Mouse (Mus musculus): Measurements from ENCODE around the gene Psmd8. TPM values are rescaled to one million over a fixed set of nuclear protein-coding genes. Genes with fewer than 3 reads are reported as not detected.

Psmd8 gene
- 289 and 329 TPM in 2 replicates for total RNA-seq (2014; rRNA removed)
- polyA plus RNA-seq (2015; fragmentation: Nextera tagmentation; extraction: Ambion mirVana) = 286 and 292 TPM in 2 replicates

DNA sequence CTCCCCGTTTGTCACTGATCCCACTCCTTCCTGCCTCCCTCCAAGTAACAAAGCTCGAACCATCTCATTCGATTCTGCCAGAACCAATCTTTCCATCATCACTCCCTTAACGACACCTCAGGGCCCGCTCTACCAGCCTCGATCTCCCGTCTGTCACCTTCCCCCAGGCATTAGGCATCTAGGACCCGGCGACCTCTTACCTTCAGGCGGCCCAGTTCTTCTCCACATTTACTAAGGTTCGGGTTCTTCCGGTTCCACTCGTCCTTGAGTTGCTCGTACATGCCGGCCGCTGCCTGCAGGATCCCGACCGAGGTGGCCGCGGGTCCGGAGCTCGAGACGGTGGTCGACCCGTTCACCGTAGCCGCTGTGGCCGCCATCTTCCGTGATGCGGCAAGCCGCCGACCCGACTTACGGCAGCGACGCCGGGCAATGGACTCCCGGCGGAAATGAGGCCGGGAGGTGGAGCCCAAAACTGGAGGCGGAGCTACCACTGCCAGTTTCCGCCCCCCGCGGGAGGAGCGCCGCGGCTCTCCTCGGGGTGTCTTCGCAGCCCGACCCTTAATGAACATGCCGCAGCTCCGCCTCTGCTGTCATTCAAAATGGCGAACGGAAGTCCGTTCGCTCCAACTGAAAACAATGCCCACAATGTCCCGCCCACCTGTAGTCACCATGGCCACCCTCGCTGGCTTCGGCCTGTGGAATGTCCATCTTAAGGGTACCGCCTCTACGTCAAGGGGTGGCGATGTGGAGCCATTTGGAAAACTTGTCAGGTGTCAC is at the start of gene Psmd8:
Psmd8 (minus strand) TSS at position 625 of the 777 bp plus-strand sequence.
- ATAC-seq (ENCODE audit: low FRiP score) (peak; percentile 94), DNase-seq (ENCODE audit: low spot score) (peak; percentile 98)
- Histone ChIP-seq H3K27ac (ENCODE audit: low read depth, low read length) (peak within 1 kb of the TSS; percentile 76), H3K9me3 (ENCODE audit: low read length) (no peaks in the 10 kb centered on the region), H3K4me3 (ENCODE audit: low read depth, low read length) (peak within 1 kb of the TSS; percentile 73), H3K9ac (replicated peaks; ENCODE audit: low read length, poor library complexity, severe bottlenecking) (peak within 1 kb of the TSS; percentile 77), H3K27me3 (ENCODE audit: insufficient read depth, low read length) (no peaks in the 10 kb centered on the region), H3K4me2 (ENCODE audit: low read depth, low read length, poor library complexity, severe bottlenecking) (peak within 1 kb of the TSS; percentile 83), H3K36me3 (ENCODE audit: insufficient read depth, low read length) (peaks cover 10% of the 10 kb centered on the region), H3K4me1 (ENCODE audit: insufficient read depth, low read length) (peaks cover 10% of the 10 kb centered on the region)
- under 1% methylated on average over 62 of the region's 62 CpGs for WGBS
- peak; percentile 71 for TF ChIP-seq CTCF (IDR thresholded peaks at IDR 0.05)

DNA sequence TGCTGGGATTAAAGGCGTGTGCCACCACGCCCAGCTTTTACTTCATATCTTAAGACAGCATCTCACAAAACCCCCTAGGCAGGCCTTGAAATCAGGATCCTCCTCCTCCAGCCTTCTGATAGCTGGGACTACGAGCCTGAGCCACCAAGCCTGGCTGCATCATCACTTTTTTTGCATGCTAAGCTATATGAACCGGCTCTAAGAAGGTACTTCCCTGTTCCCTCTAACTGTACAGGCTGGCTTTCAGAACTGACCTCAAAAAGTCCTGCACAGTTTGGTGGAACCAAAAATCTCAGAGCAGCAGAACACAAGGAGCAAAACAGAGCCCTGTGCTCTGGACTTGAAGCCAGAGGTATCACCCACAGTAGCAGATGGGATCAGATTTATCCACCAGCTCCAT is 47.7 kb upstream of the Psmd8 start:
- ATAC-seq (ENCODE audit: low FRiP score) = no peak
- H3K4me1 ChIP-seq (ENCODE audit: insufficient read depth, low read length) = peaks cover 5% of the 10 kb centered on the region; the same call in 1 of the 2 replicates
- peaks cover 14% of the 10 kb centered on the region for H3K27me3 ChIP-seq (ENCODE audit: insufficient read depth, low read length)
- WGBS = 74% methylated on average over 4 of the region's 4 CpGs
- no peak overlapping the region for H3K4me3 ChIP-seq (ENCODE audit: low read depth, low read length)
- TF ChIP-seq CTCF (IDR thresholded peaks at IDR 0.05) = no peak
- no peak overlapping the region for H3K9ac ChIP-seq (replicated peaks; ENCODE audit: low read length, poor library complexity, severe bottlenecking)
- no peaks in the 10 kb centered on the region for H3K9me3 ChIP-seq (ENCODE audit: low read length)
- H3K36me3 ChIP-seq (ENCODE audit: insufficient read depth, low read length) = no peaks in the 10 kb centered on the region
- no peak overlapping the region for H3K27ac ChIP-seq (ENCODE audit: low read depth, low read length)
- no peak for DNase-seq (ENCODE audit: low spot score)
- no peak overlapping the region for H3K4me2 ChIP-seq (ENCODE audit: low read depth, low read length, poor library complexity, severe bottlenecking)

DNA sequence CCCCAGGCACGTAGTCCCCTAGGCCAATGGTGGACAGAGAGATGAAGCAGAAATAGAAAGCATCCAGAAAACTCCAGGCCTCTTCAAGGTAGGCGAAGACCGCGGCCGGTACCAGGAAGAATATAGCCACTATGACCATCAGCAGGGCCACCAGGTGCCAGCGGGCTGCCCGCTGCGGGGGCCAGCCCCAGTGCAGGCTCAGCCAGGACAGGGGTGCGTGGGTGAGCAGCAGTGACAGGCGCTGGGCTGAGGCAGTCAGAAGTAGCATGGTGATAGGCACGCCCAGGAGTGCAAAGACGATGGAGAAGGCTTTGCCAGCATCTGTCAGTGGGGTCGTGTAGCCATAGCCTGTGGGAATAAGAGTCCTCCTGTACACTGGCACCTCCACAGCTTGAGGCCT is 45.0 kb upstream of the Psmd8 start:
- ATAC-seq (ENCODE audit: low FRiP score) = 0 out of 2 replicates have a peak, but pooled peaks have one; percentile 11
- peak overlapping the region; percentile 20 for H3K4me3 ChIP-seq (ENCODE audit: low read depth, low read length)
- no peaks in the 10 kb centered on the region for H3K9me3 ChIP-seq (ENCODE audit: low read length)
- TF ChIP-seq CTCF (IDR thresholded peaks at IDR 0.05) = no peak
- no peaks in the 10 kb centered on the region for H3K36me3 ChIP-seq (ENCODE audit: insufficient read depth, low read length)
- DNase-seq (ENCODE audit: low spot score) = no peak
- peak overlapping the region; percentile 35 for H3K4me2 ChIP-seq (ENCODE audit: low read depth, low read length, poor library complexity, severe bottlenecking)
- 68% methylated on average over 13 of the region's 13 CpGs for WGBS
- peak overlapping the region; percentile 42; the same call in 1 of the 2 replicates for H3K9ac ChIP-seq (replicated peaks; ENCODE audit: low read length, poor library complexity, severe bottlenecking)
- peak overlapping the region; percentile 38; the same call in 1 of the 2 replicates for H3K27ac ChIP-seq (ENCODE audit: low read depth, low read length)
- peaks cover 5% of the 10 kb centered on the region; the same call in 1 of the 2 replicates for H3K4me1 ChIP-seq (ENCODE audit: insufficient read depth, low read length)
- no peaks in the 10 kb centered on the region for H3K27me3 ChIP-seq (ENCODE audit: insufficient read depth, low read length)

DNA sequence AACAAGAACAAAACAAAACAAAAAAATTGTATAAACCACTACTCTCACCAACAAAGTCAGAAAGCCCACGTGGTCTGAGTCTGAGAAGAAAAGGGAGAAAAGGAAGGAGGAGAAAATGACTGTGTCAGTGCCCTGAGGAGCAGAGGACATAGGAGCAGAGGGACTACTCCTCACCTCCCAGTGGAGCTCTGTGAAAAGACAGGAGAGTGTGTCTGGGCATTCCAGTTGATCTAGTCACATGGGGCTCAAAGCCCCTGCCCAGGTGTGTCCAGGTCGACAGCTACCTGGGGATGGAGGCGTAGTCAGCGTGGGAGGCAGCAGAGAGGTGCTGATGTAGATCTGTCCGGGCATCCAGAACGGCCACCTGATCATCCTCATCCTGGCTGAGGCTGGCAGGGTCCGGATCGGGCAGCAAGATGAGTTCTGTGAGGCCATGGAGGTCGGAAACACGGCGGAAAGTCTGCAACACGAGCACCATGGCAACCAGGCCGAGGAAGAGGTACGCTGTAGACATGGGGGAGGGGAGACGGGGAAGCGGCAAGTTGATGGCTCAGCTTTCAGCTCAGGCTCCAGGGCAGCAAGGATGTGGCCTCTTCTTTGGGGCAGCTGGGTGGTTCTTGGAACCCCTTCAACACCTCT is 44.4 kb upstream of the Psmd8 start:
- TF ChIP-seq CTCF (IDR thresholded peaks at IDR 0.05) = no peak
- H3K36me3 ChIP-seq (ENCODE audit: insufficient read depth, low read length) = no peaks in the 10 kb centered on the region
- peaks cover 5% of the 10 kb centered on the region; the same call in 1 of the 2 replicates for H3K4me1 ChIP-seq (ENCODE audit: insufficient read depth, low read length)
- peak overlapping the region; percentile 38; the same call in 1 of the 2 replicates for H3K27ac ChIP-seq (ENCODE audit: low read depth, low read length)
- ATAC-seq (ENCODE audit: low FRiP score) = peak; percentile 75
- H3K27me3 ChIP-seq (ENCODE audit: insufficient read depth, low read length) = no peaks in the 10 kb centered on the region
- WGBS = 12% methylated on average over 16 of the region's 16 CpGs
- H3K9ac ChIP-seq (replicated peaks; ENCODE audit: low read length, poor library complexity, severe bottlenecking) = peak overlapping the region; percentile 42; the same call in 1 of the 2 replicates
- no peaks in the 10 kb centered on the region for H3K9me3 ChIP-seq (ENCODE audit: low read length)
- DNase-seq (ENCODE audit: low spot score) = peak; percentile 39
- H3K4me3 ChIP-seq (ENCODE audit: low read depth, low read length) = peak overlapping the region; percentile 20
- peak overlapping the region; percentile 35 for H3K4me2 ChIP-seq (ENCODE audit: low read depth, low read length, poor library complexity, severe bottlenecking)

DNA sequence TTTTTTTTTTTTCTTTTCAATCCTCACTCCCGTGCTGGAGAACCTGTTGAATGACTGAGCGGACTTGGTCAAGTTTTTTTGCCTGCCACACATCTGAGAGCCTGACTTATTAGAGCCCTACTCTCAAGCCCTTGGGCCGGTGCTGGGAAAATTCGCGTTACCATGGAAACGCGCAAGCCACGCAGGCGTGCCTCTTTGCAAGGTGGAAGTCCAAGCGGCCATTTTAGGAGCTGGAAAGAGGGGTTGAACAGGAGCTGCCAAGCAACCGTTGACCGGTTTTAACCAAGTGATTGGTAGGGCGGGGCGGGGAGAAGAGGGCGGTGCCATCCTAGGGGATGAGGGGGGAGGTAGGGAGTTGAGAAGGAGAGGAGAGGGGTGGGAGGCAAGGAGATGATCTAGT is 34.3 kb upstream of the Psmd8 start:
- H3K4me2 ChIP-seq (ENCODE audit: low read depth, low read length, poor library complexity, severe bottlenecking) = no peak overlapping the region
- H3K4me3 ChIP-seq (ENCODE audit: low read depth, low read length) = no peak overlapping the region
- H3K36me3 ChIP-seq (ENCODE audit: insufficient read depth, low read length) = no peaks in the 10 kb centered on the region
- no peaks in the 10 kb centered on the region for H3K9me3 ChIP-seq (ENCODE audit: low read length)
- 42% methylated on average over 15 of the region's 15 CpGs for WGBS
- H3K27me3 ChIP-seq (ENCODE audit: insufficient read depth, low read length) = no peaks in the 10 kb centered on the region
- no peak for TF ChIP-seq CTCF (IDR thresholded peaks at IDR 0.05)
- no peak for ATAC-seq (ENCODE audit: low FRiP score)
- peak; percentile 21 for DNase-seq (ENCODE audit: low spot score)
- H3K9ac ChIP-seq (replicated peaks; ENCODE audit: low read length, poor library complexity, severe bottlenecking) = no peak overlapping the region
- H3K4me1 ChIP-seq (ENCODE audit: insufficient read depth, low read length) = no peaks in the 10 kb centered on the region
- no peak overlapping the region for H3K27ac ChIP-seq (ENCODE audit: low read depth, low read length)

Data from midbrain, postnatal 0 days (tissue).